Mouse (Mus musculus) erythroblast, embryonic 14.5 days (primary cell): ENCODE results near the gene Xylt1.

ENCODE experiments used
- GATA1 ChIP-seq: IDR thresholded peaks from 2 replicates; pipeline ENCODE4 v1.6.1; 2012; ENCODE audit warnings: low read length, inconsistent platforms, mixed read lengths
- TAL1 ChIP-seq: IDR thresholded peaks from 3 replicates; pipeline ENCODE4 v1.6.1; 2012; ENCODE audit warnings: low read length, inconsistent platforms, mixed read lengths

GRCm38 (mm10) chr7:117697681-117698080, 316.9 kb downstream of the Xylt1 start:
- TF ChIP-seq TAL1 (no peak), GATA1 (no peak)
